Mouse (Mus musculus): ENCODE results near the gene Itga5.

The Itga5 gene

GRCm38 (mm10) chr15:103364761-103365160 is 1.8 kb downstream of the Itga5 start:
- DNase-seq: no peak

DNA sequence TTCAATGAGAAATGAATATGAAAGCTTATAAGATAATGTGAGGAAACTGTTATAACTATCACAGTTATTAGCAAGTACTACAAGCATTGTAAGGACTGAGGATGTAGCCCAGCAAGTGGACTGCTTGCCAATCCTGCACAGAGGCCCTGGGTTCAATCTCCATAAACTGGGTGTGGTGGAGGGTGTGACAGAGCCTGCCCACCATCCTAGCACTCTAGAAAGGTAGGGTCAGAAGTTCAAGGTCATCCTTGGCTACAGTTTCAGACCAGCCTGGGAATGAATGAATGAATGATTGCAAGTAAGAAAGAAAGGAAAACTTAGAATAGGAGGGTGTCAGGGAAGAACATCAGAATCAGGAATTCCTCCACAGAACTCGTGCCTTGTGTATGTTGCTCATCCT is 2.8 kb downstream of the Itga5 start:
- no peak for DNase-seq

DNA sequence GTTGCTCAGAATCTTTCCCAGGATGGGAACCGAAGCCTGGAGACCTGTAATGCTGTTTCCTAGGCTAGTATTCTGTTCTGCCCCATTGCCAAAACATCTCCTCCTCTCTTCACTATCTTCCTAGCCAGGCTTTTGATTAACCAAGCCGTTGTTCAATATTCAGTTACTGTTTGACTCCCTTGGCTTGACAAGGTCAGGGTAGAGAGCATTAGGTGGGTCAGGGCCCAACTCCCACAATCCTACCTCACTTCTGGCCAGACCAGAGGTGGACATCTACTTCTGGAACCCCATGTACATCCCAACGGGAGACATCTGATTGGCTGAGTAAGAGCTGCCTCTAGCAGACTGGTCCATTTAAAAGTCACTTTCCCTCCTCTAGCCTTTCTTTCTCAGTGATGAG is 3.6 kb downstream of the Itga5 start:
- no peak for DNase-seq

DNA sequence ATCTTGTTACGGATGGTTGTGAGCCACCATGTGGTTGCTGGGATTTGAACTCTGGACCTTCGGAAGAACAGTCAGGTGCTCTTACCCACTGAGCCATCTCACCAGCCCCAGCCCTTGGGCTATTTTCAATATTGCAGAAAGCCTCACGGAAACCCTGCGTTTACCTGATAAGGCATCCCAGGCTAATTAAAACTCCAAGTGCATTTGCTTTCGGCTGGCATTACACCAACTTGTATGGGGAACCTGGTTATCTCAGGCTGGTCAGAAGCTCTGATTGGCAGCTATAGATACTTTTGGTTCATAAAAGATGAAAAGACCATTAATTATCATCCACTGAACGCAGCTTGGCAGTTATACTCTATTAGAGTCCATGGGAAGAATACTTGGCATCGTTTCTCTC is 4.2 kb downstream of the Itga5 start:
- DNase-seq: no peak

DNA sequence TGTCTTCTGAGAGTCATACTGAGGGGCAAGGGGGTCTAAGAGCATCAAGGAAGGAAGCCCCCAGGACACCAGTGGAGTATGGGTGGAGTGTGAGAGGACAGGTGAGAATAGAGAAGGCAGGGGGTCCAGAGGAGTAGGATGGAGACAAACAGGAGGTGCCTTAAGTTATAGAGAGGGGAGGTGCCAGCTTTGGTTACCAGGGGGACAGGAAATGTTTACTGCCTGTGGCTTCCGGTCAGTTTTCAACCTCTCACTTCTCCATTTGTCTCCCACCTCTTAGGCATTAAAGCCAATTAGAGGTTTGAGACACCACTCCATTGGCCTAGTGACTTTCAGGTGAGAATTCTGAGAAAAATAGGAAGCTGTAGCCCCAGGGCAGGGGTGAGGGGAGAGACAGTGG is 5.3 kb downstream of the Itga5 start:
- no peak for DNase-seq

DNA sequence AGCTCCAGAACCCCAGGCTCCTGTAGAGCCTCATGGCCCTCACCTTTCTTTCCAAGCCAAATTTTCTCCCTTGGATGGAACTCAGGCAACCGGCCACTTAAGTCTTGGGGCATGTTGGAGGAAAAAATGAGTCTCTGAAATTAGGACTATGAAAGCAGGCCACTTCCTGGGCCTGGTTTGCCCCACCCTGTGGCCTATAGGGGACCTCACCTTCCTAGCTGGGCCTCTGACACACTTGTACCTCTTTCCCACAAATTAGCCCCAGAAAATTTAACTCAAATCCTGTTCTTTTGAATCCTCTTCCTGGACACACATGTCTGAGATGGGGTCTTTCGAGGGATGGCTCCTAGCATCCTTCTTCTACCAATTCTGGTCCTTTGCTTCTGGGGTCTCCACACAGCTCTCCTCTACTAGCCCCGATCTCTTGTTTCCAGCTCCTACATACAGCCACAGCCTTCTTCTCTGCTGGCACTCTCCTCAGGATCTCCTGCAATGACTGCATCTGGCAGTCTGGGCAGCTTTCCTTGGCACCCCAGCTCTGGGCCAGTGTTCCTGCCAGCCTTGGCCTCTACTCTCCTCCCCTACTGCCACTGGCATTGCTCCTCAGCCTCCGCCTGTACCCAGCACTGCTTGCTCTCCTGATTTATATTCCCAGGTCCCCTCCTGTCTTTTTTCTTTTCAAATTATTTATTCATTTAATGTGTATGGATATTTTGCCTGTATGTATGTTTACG is 6.5 kb downstream of the Itga5 start:
- DNase-seq: no peak

- no peak for DNase-seq
Measured at GRCm38 (mm10) chr15:103359122-103359510, 7.4 kb downstream of the Itga5 start.

GRCm38 (mm10) chr15:103358278-103359121 is 8.1 kb downstream of the Itga5 start:
- DNase-seq: peak in 1 of 2 experiments; percentile 43

GRCm38 (mm10) chr15:103357817-103358216 is 8.7 kb downstream of the Itga5 start:
- no peak for DNase-seq

- no peak for DNase-seq
Measured at GRCm38 (mm10) chr15:103356130-103356529, 10.4 kb downstream of the Itga5 start.

DNA sequence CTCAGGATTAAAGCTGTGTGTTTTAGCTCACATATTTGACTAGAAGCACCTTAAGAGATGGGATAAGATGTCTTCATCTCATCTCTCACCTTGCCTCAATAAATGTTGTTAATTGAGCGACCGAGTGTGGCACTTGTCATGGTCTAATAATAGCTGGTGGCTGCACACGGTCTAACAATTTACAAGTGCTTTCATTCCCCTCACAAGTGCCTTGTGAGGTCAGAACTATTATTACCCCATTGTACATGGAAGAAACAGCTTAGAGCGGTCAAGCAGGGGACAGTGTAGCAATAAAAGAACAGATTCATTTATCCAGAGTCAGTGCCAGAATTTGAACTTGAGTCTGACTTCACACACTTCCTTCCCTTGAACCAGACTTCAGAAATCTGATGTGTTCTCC is 11.1 kb downstream of the Itga5 start:
- no peak for DNase-seq

DNA sequence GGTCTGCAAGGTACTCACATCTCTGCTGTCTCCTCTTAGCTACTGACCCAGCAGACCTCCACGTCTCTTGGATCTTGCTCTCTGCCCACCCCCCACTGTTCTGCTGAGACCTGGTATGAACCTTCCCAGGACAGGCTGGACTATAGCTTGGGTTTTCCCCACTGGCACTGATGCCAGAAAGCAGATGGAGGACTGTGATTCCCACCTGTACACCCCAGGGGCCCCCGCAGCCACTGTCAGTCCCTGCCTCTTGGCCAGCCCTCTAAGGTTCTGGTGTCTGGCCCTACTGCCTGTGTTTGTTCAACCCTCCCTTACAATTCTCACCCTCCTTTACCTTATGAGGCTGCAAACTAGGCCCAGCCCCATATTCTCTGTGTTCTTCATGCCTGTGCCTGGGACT is 11.9 kb downstream of the Itga5 start:
- no peak for DNase-seq

- no peak for DNase-seq
Measured at GRCm38 (mm10) chr15:103353511-103354256, 12.9 kb downstream of the Itga5 start.

- peak; percentile 73 to 75 for DNase-seq
Measured at GRCm38 (mm10) chr15:103352856-103353255, 13.7 kb downstream of the Itga5 start.

DNA sequence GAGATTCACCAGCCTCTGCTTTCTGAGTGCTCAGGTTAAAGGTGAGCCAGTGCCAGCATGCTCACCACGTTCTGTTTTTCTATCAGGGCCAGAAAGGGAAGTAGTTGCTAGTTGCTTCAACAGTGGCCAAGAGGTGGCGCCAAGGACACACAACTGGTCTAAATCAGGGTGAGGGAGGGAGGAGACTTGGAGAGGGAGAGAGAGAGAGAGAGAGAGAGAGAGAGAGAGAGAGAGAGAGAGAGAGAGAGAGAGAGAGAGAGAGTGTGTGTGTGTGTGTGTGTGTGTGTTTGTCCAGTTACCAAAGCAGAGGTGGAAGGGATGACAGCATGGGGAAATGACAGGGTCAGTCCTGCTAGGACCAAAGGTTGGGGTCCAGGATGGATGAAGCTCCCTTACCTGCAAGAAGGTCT is 19.3 kb downstream of the Itga5 start:
- DNase-seq: peak; percentile 81 to 86

DNA sequence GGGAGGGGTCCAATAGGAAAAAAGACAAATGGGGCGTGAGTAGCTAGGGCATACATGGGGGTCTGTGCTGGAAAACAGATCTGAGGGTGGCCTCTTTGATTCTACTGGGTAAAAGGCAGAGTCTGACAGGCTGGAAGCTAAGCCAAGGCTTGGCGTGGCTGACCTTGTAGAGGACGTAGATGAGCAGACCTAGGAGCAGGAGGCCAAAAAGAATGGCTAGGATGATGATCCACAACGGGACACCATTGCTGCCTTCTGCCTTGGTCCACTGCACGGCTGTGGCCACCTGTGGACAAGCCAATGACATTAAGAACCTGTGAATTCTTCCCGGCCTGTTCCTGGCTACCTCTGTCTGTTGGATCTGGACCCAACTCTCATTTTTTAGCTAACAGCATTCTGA is 20.8 kb downstream of the Itga5 start:
- no peak for DNase-seq

DNA sequence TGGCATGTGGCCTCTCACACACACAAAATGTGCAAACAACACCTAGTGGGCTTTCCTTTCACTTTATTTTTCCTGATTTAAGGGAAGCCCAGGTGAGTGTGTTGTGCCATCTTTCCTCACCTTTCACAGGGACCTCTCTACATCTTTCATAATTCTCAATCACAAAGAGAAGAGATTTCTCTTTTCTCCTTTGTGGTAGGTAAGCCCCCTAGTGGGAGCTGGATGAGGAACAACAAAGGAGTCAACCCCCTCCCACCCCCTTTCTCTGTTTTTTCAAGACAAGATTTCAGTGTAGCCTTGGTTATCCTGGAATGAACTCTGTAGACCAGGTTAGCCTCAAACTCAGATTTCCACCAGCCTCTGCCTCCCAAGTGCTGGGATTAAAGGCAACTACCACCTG is 23.0 kb downstream of the Itga5 start:
- no peak for DNase-seq

GRCm38 (mm10) chr15:103343008-103343407 is 23.6 kb downstream of the Itga5 start:
- no peak for DNase-seq

- peak; percentile 77 to 83 for DNase-seq
Measured at GRCm38 (mm10) chr15:103342415-103342814, 24.1 kb downstream of the Itga5 start.

DNA sequence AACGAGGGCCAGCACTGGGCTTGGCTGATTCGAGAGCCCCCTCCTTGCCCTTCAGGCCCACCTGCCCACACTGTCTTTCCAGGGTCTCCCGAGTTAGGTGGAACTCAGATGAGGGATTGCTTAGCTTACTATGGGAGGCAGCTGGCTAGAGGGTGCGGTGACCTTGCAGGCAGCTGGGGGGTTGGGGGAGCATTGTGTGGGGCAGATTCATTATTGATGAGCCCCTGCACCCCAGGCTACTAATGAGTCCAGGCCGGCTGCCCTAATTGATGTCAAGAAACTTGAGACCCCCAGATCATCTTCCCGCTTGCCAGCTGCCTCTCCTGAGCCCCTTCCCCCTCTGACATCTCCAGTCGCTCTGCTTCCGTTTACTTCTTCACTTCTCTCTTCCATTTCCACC is 25.0 kb downstream of the Itga5 start:
- no peak for DNase-seq

DNA sequence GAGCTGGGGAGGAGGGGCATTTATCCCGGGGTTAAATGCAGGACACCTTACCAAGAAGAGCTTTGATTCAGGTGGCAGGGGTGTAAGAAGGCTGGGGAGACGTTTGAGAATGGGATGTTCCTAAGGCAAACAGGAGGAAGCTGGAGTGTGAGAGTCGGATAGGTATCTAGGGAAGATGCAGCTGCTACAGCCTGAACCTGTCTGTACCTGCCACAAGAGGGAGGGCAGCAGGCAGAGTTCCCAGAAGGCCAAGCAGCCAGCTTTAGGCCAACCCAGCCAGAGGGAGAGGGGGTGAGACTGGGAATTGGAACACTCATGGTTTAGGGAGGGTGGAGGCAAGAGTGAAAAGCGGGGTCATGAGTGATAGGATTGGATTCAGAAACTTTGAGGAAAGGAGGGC is 25.8 kb downstream of the Itga5 start:
- DNase-seq: no peak

DNA sequence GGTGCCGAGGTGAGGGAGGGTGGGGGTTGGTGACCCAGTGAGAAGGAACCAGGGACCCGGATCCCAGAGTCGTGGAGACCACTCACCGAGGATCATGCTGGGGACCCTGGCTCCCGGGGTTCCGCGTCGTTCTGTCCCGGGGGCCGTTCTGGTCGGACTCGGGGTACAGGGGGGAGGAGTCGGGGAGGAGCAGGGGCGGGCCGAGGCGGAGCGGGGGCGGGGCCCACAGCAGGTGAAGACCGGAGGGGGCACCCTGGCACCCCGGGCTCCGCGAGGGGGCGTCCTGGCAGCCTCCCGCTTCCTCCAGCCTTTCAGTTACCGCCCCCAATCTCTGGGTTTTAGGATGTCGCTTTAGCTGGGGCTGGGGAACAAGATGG is 26.6 kb downstream of the Itga5 start, which contains the start of gene Zfp385a:
Gene Zfp385a (minus strand): TSS at position 133 of the 377 bp plus-strand sequence.
- DNase-seq: peak; percentile 71 to 75

- peak in 1 of 2 experiments; percentile 17 for DNase-seq
Measured at GRCm38 (mm10) chr15:103339166-103339960, 27.2 kb downstream of the Itga5 start.
